Mouse (Mus musculus) ovary, adult 18-20 months (tissue): Measurements from ENCODE around the gene Faf2.
"Not testable (repeated sequence)": the region's sequence is repeated elsewhere in the genome, so short reads cannot be mapped to it uniquely, and the experiment has no call there.

Experiments
- DNase-seq: peaks from one replicate; pipeline ENCODE4 v3.0.0; 2022; ENCODE audit warnings: low spot score, mixed read lengths

Gene Faf2

DNA sequence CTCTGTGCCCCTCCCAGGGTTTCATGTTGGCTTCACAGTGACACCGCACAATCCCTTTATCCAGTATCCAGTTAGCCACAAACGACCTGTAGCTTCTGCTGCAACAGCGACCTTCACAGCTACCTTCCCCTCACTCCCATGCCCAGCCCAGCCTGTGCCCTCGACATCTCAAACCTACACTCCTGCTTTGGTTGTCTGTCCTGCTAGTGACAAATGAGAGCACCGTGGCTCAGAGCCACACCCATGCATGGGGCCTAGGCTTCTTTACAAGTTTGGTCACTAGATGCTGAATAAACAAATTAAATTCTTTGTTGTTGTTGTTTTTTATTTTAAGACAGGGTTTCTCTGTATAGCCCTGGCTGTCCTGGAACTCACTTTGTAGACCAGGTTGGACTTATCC lies 14.4 kb upstream of the Faf2 start:
- no peak for DNase-seq

DNA sequence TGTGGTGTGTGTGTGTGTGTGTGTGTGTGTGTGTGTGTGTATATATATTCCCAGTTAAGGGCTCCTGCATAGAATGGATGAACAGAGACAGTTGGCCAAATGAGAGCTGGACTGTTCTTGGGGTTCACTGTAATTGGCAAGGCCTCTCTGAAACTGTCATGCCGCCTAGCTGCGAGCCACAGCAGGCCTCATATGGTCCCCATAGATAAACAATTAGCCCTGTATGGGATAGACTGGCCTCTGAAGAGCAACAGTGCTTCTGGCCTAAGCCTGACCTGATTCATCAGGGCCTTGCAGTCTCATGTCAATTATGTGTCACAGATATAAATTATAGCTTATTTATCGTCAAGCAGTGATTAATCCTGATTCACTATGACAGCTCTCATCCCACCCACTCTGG lies 13.6 kb upstream of the Faf2 start:
- no peak for DNase-seq

DNA sequence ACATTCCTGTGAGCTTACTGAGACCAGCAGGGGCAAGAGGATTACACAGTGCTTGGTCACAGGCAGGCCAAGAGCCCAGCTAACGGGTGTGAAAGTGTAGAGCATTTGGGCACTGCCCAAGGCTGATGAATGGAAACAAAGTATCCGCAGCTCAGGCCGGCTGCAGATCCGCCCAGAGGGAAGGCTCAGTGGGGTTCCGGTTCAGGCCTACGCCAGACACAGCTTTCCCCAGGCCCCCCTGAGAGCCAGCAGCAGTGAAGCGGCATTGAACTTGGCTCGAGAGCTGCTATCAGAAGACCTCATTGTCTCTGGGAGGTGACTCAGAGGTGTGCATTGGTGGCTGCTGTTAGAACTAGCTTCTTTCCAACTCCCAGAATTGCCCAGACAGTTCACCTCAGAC lies 12.9 kb upstream of the Faf2 start:
- DNase-seq, result no peak

DNA sequence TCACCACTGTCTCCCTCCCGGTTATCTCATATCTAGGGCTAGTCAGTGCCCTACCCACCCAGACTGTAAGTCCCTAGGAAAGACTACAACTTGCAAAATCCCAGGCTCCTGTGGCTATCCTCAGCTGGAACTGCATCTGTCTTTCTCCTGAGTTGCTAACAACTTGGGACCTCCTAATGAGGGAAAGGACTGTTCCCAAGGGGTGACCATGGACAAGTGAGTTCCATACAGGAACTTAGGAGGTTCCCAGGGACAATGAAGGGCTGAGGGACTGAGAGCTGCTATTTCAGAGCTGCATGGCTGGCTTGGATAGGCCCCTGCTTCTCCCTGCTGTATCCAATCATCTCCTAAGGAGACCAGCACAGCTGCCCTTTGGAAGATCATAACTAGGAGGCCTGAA lies 12.3 kb upstream of the Faf2 start:
- no peak for DNase-seq

DNA sequence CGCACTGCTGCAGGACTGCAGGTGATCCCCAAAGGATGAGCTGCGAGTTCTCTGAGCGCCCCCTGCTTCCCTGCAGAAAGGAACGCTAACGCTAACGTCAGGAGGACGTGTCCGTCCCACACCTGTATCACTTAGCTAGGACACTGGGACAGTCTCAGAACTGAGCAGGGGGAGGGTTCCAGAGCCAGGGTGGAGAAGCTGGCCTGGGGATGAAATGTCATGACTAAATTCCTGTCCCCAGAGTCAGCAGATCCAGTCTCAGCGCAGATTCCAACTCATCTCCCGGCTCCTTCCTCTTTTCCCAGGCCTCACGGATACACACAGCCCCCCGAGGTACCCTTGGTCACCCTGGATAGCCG lies 11.0 kb upstream of the Faf2 start:
- no peak for DNase-seq

DNA sequence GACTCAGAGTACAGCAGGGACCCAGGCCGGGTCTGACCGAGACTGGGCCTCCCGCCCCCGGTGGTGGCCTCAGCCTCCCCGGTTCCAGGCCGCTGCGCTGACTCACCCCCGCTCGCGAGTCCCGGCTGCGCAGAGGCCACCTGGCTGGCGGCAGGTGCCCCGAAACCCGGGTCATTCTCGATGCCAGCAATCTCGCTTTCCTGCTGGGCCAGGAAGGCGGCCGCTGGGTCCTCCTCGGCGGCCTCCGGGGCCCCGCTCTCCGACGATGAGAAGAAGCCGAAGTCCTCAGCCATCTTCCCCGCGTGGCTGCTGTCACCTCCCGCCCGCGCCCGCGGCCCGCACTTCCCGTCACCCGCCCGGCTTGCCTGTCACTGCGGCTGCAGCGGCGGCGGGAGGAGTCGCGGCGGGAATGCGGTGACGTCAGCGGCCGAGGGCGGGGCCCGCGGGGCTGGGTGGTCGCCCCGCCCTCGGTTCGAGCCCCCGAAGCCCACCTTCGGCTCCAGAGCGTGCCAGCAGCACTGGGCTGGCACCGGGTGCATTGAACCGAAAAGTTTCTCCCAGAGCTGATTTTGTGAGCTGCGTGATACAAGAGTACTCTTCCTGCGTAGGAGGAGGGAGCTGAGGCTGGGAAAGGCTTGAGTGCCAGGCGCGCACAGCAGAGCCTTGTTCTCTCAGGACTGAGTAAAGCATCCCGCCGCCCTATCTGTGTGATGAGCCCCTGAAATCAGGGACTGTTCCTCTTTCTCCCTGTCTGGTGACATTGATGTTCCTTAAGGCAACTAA lies 10.4 kb upstream of the Faf2 start, which contains the start of gene Cltb:
Gene Cltb, minus strand, starts transcription at position 373 of the 783 bp plus-strand sequence.
- DNase-seq, result peak; percentile 55

DNA sequence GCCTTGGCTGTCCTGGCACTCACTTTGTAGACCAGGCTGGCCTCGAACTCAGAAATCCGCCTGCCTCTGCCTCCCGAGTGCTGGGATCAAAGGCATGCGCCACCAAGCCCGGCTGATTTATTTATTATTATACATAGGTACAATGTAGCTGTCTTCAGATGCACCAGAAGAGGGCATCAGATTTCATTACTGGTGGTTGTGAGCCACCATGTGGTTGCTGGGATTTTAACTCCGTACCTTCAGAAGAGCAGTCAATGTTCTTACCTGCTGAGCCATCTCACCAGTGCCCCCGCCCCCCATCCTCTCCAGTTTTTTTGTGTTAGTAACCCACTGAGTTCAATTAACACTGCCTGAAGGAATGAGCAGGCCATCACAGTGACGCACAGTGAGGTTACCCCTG lies 8.4 kb upstream of the Faf2 start:
- DNase-seq, result not testable (repeated sequence)

DNA sequence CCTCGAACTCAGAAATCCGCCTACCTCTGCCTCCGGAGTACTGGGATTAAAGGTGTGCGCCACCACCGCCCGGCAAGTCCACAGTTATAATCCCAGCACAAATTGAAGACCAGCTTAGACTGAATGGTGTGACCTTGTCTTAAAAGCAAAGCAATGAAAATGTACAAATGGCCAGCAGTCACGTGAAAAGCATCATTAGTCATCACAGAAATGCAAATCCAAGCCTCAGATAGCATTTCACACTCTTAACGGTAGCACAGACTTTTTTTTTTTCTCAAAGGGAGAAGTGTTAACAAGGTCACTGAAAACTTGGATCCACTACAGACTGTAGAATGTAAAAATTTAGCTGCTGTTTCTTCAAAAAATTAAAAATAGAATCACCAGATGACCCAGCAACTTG lies 5.3 kb upstream of the Faf2 start:
- no peak for DNase-seq

DNA sequence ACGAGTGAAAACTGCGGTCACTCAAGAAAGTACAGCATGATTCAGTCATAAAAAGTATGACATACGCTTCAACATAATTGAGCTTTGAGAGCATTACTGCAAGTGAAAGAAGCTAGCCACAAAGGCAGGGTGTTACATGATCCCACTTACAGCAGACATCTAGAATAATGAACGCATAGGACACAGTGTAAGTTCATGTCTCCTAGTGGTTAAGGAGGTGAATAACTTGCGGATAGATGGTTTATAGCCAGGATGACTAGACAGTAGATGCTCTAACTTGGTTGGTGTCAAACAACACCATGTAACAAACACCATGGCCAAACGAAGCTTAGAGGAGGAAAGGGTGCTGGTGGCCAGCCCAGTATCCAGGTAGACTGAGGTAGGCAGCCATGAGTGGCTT lies 4.6 kb upstream of the Faf2 start:
- no peak for DNase-seq

DNA sequence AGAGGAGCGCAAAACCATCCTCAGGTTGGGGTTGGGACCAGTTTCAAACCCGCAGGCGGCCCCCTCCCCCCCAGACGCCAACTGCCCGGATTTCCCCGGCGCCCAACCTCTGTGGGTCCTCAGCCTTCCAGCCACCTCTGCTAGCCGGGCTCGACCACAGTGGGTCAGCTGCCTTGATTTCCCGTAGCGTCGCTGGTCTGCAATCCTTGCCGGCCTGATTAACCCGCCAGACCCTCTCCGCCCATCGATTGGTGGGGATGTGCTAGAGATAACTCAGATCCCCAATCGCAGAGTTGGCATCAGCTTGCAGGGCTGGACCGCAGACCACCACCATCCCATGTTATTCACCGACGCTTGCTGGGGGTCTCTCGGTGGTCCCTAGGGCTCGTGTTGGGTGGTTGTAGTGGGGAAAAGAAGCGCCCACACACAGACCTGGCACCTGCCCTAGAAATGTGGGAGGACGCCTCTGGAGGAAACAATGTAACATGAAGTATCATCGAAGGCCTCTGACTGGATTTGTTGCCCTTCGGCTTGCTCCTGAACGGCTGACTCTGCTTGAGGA lies 457 bp downstream of the Faf2 start:
- DNase-seq, result no peak

DNA sequence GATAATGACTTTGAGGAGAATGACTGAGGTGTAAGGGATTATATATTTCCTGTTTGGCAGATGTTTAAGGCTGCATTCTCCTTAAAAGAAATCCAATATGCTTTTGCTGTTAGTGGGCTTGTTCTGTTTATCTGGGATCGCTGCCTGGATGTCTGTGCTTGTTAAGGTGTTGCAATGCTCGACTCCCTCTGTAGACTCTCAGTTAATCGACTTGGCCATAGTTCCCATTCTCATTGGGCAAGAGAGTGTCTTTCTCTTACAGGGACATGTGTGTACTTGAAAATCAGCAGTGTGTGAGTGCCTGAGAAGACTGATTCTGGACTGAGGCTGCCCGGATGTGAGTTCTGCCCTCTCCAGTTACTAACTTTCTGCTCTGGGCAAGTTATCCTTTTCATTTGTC lies 7.5 kb downstream of the Faf2 start:
- DNase-seq, result no peak

DNA sequence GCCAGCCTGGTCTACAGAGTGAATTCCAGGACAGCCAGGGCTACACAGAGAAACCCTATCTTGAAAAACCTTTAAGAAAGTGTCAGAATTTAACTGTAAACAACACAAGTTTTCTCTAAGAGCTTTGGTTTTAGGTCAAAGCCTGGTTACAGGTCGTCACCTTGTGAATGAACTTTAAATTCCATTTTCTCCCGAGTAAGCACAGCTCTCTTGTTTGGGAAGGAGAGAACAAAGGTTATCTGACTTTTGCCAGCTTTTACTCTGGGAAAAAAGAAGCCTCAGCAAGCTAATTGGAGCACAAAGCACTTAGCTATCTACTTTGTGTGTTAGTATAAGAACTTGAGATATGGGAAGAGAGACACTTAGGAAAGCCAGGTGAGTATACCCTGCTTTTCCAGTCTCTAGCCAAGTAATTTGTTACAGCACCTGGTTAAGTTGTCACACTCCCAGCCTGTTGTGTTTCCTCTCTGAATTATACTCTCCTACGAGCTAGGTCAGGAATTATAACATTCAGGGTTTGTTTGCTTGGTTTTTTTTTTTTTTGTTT lies 11.2 kb downstream of the Faf2 start:
- DNase-seq, result no peak

DNA sequence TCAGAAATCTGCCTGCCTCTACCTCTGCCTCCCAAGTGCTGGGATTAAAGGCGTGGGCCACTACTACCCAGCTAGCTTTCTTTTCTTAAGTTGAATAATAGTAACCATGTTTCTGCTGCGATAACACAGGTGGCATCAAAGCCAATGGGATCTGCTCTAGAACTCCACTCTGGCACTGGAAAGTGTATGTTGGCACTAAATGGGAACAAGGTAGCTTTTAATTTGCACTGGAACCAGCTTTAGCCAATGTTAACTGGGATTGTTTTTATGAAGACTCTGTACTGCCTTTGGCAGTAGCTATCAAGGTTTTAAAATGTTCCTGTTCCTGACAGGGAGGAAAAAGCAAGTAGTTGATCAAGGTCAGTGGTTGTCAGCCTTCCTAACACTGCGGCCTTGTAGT lies 13.4 kb downstream of the Faf2 start:
- no peak for DNase-seq

DNA sequence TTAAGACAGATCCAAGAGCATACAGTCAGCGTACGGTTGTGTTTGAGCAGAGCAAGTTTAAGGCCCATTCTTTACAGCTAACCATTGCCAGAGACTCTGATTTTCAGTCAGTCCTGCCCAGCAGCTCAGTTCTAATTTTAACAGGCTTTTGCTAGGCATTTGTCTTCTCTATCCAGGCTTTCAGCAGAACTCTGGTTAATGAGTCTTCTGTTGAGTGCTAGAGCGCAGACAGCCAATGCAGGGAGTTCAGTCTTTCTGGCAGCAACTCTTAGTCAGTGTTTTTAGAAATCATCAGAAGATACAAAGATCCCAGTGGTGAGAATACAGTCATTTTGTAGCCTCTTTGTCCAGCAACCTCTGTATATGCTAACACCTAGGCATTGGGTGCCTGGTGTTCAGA lies 28.9 kb downstream of the Faf2 start:
- DNase-seq, result no peak

DNA sequence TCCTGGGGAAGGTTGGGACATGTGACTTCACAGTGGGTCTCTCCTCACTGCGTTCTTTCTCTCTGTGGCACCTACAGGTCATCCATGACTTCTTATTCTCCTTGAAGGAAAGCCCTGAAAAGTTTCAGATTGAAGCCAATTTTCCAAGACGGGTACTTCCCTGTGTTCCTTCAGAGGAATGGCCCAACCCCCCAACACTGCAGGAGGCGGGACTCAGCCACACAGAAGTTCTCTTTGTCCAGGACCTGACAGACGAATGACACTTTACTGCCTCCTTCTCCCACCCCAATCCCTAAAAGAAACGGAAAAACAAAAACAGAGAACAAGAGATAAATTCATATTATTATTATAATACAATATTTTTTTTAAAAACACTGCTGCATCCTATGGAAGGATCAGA lies 39.3 kb downstream of the Faf2 start:
- no peak for DNase-seq

DNA sequence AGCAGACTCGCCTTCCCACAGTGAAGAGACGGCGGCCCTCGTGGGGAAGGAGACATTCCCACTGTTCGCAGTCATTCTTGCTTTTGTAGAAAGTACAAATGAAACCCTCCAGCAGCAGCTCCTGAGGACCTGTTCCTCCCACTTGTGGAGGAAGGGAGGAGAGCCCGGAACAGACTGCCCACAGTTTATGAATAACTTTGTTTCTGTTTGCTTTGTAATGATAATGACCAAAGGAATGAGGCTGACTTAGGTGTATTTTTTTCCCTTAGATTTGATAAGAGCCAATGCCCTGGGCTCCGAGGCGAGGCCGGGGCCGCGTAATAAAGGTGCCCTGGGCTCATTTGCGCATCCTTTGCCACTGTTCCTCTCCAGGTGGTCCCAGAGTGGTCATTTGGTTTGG lies 39.8 kb downstream of the Faf2 start:
- no peak for DNase-seq

DNA sequence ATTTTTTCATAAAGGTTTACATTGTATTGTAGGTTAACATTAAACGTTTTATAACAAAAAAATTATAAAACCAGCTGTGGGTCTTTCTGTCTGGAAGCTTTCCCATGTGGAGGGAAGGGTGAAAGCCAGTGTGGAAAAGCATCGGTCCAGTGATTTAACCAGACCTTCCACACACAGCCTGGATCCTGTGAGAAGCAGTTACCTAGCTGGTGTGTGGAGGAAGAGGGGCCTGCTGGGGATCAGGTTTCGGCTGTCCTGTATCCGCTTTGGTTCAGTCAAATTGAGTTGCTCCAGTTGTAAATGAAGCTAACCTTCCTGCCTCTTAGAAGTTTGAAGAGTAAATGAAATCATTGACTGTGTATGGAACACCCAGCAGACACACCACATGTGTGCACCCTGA lies 42.4 kb downstream of the Faf2 start:
- no peak for DNase-seq

DNA sequence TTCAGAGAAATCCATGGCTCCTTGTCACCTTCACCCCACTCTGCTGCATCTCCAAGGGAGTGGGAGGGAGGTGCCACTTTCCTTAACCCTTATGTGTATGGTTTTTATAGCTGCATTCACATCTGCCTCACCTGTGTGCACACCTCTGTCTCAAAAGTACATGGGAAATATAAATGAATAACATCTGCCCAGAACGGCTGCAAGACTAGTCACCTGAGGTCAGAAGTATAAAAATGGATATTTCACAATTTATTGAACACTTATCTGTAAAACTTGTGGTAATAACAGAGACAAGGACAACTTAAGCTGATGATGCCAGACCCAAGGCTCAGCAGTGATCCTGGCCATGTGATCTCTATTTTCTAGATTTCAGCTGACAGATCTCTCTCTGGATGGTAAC lies 42.9 kb downstream of the Faf2 start:
- no peak for DNase-seq

DNA sequence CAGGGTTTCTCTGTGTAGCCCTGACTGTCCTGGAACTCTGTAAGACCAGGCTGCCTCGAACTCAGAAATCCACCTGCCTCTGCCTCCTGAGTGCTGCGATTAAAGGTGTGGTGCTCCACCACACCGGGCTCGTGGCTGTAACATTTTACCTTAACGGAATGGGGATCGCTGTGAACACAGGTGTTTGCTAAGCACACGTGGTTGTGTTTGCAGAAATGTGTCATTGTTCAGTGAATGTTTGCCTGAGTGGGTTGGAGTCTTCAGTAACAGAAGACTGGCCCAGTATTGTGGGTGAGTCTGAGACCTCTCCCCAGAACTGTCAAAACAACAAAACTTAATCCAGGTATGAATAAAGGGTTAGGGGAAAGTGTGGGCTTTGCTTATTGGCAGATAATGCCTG lies 43.5 kb downstream of the Faf2 start:
- DNase-seq, result no peak

DNA sequence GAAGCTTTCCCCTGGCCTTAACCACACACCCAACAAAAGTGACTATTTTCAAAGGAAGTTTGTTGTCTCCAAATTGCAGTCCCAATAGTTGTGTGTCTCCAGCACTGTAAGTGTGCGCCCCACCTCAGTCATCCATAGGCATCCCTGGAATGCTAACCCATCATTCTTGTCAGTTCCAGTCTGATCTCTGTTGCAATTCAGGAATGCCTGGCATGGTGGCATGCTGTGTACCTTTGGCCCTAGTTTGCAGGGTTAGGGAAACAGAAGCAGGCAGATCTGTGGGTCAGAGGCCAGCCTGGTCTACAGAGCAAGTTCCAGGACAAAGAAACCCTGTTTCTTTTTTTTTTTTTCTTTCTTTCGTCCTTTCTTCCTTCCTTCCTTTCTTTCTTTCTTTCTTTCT lies 48.9 kb downstream of the Faf2 start:
- DNase-seq, result no peak

DNA sequence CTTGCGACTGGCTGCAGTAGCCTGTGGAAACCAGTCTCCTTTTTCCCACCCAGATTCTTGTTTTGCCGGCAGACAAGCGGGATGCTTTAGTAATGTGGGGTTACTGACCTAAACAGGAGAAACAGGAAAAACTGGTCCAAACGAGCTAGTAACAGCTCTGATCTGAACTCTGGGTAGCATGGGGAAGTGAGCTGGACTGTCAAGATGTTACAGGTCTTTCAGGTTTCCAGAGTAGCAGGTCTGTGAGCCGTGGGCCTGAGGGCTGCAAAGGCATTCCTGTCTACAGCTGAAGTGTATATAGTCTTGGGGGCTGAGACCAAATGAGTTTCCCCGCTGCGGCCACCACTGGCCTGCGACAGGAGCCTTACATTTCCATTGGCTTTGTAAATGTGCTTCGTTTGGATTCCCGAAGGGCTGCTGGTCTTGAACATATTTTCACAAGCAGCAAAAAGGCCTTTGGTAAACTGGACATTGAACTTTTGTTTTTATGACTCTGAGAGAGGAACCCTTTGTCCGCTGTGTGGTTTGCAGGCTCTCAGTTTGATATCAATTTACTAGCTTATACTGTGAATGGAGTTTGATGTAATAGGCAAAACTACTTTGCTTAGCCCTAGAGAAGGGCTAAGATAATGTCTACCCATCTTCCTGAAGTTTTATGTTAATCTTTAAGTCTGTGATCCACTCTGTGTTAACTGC lies 54.5 kb downstream of the Faf2 start:
- DNase-seq, result no peak

DNA sequence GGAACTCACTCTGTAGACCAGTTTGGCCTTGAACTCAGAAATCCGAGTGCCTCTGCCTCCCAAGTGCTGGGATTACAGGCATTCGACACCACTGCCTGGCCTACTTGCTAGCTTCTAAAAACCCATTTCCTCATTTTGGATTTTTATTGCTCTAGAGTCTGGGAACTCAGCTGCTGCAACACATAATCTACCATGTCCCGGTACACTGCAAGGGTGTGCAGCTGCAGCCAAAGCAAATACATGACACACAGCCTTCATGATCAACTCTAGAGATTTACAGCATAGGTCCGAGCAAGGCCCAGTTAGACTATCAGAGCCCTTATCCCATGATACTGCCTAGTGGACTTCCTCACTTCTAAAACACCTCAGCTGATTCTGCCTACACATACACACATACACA lies 56.7 kb downstream of the Faf2 start:
- DNase-seq, result no peak

DNA sequence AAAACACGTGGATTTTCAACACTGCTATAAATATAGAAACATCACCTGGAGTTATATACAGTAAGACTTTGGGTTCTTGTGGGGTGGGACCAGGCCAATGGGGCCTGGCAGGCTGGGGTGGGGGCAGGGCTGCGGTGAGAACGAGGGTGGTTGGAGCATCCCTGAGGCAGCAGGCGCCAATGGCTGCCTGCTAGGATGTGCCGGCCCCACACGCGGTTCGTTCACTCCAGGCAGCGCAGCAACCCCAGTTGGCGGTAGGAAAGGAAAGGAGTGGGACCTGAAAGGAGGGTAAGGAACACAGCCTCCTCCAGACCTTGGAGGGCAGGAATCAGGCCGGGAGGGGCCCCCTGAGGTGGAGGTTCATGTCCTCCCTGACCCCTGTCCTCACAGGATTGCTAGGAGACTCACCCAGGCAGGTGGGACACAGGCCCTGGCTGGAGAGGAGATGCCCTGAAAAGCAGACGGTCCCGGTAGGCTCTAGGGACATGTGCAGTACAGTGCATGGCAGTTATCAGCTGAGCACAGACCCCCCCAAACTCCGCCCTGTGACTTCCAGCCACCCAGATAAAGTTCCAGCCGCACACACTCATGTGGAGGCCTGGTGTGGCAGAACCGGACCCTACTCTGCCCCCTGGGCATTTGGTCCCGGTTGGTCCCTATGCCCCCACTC lies 58.7 kb downstream of the Faf2 start:
- no peak for DNase-seq
